Mouse (Mus musculus) heart, postnatal 36 days (tissue): ENCODE measurements around the gene Krtap5-2. TPM values are rescaled to one million over a fixed set of nuclear protein-coding genes. Genes with fewer than 3 reads are reported as not detected.
"Not testable (repeated sequence)": the region's sequence is repeated elsewhere in the genome, so short reads cannot be mapped to it uniquely, and the experiment has no call there.

ENCODE experiments used
- DNase-seq, 2 experiments: peaks; one replicate each; pipeline ENCODE4 v3.0.0; 2021 to 2022
- intact Hi-C: fragments of 180-260 bp; cut with DNase I; formaldehyde crosslinking; loops from one replicate; pipeline ENCODE4 v1.15.1; 2025
- total RNA-seq, 2 experiments: library from RNA; stranded (reverse); gene quantifications; 2 replicates each; pipeline ENCODE4 v1.2.3; 2021

Krtap5-2 gene
- total RNA-seq: not detected

DNA sequence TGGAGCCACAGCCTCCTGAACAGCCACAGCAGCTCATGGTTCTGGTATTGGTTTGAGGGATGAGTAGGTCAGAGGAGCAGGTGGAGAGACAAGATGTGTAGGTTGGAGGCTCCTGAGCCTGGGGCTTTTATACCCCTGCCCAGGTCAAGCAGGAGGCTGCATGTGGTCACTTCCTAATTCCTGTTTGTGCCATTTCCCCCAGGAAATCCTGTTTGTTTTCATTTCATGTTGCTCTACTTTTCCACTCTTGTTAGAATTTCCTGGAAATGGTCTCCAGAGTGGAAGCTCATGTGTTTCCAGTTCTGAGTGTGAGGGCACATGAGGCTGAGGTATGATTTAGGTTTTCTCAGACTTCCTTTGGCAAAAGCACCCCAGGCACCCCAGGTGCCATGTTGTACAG lies at the start of gene Krtap5-2:
TSS of gene Krtap5-2 (minus strand) at position 101 of the 400 bp plus-strand sequence.
- DNase-seq, intact Hi-C loops: not testable (repeated sequence)

- intact Hi-C loops: no loop called here
- no peak for DNase-seq
These were observed 48.7 kb upstream of the Krtap5-2 start for GRCm38 (mm10) chr7:142224518-142224917.

DNA sequence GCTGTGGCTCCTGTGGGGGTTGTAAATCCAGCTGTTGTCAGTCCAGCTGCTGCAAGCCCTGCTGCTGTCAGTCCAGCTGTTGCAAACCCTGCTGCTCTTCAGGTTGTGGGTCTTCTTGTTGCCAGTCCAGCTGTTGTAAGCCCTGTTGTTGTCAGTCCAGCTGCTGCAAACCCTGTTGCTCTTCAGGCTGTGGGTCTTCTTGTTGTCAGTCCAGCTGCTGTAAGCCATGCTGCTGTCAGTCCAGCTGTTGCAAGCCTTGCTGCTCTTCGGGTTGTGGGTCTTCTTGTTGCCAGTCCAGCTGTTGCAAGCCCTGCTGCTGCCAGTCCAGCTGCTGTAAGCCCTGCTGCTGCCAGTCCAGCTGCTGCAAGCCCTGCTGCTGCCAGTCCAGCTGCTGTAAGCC lies 36.3 kb upstream of the Krtap5-2 start:
- intact Hi-C loops, DNase-seq: not testable (repeated sequence)

DNA sequence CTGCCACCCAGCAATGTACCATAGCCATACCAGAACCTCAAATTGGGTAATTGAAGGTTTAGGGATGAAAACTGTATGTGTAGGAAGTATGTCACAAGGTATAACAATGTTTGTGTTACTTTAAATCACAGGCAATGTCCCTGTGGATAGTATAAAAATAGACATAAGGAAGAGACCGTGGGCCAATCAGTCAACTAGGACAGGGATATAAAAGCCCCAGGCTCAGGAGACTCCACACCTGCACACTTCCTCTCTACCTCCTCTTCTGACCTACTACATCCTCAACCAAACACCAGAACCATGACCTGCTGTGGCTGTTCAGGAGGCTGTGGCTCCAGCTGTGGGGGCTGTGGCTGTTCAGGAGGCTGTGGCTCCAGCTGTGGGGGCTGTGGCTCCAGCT lies 35.8 kb upstream of the Krtap5-2 start, which contains the start of gene Gm7579:
TSS of gene Gm7579 (plus strand) at position 301 of the 400 bp plus-strand sequence.
- intact Hi-C loops: no loop called here
- DNase-seq: no peak

DNA sequence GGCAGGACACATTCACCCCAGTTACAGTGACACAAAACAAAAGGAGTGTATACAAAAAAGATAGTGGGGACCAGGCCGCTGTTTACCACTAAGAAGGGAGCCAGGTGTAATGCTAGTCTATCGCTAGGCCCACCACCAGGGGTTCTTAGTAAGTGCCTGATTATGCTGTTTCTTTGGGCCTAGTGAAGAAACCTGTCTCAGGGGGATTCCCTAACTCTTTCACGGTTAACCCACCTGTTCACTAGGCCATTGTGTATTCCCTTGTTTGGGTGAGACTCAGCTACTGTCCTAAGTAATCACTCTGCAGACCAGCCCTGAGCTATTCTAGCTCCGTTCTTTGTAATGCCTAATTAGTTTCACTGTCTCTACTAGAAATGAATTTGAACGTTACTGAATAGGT lies 31.1 kb upstream of the Krtap5-2 start:
- DNase-seq, intact Hi-C loops: not testable (repeated sequence)

DNA sequence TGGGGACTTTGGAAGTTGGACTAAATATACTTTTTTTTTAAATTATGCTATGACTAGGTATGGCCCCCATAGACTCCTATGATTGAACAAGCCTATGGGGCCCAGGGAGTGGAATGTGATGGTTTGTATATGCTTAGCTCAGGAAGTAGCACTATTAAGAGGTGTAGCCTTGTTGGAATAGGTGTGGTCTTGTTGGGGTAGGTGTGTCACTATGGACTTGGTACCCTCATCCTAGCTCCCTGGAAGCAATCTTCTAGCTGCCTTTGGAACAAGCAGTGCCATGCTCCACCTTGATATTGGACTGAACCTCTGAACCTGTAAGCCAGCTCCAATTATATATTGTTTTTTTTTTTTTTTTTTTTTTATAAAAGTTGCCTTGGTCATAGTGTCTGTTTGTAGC lies 29.7 kb upstream of the Krtap5-2 start:
- DNase-seq: no peak
- intact Hi-C loops: no loop called here

DNA sequence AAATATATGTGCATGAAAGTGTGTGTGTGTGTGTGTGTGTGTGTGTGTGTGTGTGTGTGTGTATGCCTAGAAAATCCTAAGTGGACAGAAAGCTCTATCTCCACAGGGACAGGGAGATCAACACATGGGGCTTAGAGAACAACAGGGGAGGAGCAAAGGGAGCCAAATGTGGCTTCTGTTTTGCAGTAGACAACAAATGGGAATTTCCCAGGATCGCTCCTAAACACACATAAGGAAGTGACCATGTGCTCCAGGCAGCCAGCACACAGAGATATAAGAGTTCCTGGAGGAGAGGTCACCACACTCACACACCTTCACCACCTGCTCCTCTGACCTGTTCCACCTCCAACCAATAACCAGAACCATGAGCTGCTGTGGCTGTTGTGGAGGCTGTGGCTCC lies 25.3 kb upstream of the Krtap5-2 start, which contains the start of gene Krtap5-3:
TSS of gene Krtap5-3 (plus strand) at position 301 of the 400 bp plus-strand sequence.
- intact Hi-C loops: no loop called here

GRCm38 (mm10) chr7:142198748-142199147 lies 22.9 kb upstream of the Krtap5-2 start:
- no peak for DNase-seq
- intact Hi-C loops: no loop called here

More for the DNA sequence above, 25.3 kb upstream of the Krtap5-2 start, which contains the start of gene Krtap5-3:
- DNase-seq: no peak

DNA sequence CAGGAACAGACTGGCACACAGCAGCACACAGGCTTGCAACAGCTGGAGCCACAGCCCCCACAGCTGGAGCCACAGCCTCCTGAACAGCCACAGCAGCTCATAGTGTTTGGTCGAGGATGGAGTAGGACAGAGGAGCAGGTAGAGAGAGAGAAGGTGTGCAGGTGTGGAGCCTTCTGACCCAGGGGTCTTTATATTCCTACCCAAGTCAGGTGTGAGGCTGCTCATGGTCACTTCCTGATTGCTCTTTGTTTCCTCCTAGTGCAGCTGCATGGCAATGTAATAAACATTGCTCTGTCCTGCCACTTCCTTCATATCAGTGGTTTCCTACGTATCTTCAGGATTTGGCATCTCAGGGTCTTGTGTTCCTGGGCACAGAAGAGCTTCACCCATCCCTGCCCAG lies 14.5 kb upstream of the Krtap5-2 start, which contains the start of gene Gm10153:
TSS of gene Gm10153 (minus strand) at position 101 of the 400 bp plus-strand sequence.
- intact Hi-C loops: no loop called here

GRCm38 (mm10) chr7:142188156-142188555 lies 12.4 kb upstream of the Krtap5-2 start:
- intact Hi-C loops: no loop called here

More for the DNA sequence above, 14.5 kb upstream of the Krtap5-2 start, which contains the start of gene Gm10153:
- DNase-seq: no peak

GRCm38 (mm10) chr7:142181021-142181420 lies 5.2 kb upstream of the Krtap5-2 start:
- no peak for DNase-seq
- intact Hi-C loops: no loop called here

More at GRCm38 (mm10) chr7:142188156-142188555, 12.4 kb upstream of the Krtap5-2 start:
- no peak for DNase-seq

DNA sequence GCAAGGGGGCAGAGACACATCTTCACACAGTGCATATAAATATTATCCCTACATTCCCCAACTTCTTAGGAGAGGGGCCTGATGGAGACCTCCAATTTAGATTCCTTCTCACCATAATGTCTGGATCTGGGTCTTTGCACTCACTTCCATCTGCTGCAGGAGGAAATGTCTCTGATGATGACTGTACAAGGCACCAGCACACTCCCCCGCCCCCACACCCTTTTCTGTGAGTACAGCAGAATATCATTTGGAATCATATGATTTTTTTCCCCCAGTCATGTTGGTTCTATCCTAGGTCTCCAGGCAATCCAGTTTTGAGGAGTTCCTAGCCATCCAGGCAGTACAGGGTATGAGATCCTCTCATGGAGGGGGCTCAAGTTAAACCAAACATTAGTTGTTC lies 2.9 kb upstream of the Krtap5-2 start:
- intact Hi-C loops: no loop called here
- DNase-seq: no peak

- intact Hi-C loops: no loop called here
- no peak for DNase-seq
These were observed 6.0 kb downstream of the Krtap5-2 start for GRCm38 (mm10) chr7:142169836-142170235.

DNA sequence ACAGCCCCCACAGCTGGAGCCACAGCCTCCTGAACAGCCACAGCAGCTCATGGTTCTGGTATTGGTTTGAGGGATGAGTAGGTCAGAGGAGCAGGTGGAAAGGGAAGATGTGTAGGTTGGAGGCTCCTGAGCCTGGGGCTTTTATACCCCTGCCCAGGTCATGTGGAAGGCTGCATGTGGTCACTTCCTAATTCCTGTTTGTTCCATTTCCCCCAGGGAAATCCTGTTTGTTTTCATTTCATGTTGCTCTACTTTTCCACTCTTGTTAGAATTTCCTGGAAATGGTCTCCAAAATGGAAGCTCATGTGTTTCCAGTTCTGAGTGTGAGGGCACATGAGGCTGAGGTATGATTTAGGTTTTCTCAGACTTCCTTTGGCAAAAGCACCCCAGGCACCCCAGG lies 10.2 kb downstream of the Krtap5-2 start, which contains the start of gene Gm4553:
TSS of gene Gm4553 (minus strand) at position 101 of the 400 bp plus-strand sequence.
- intact Hi-C loops: not testable (repeated sequence)

GRCm38 (mm10) chr7:142159366-142159765 lies 16.4 kb downstream of the Krtap5-2 start:
- intact Hi-C loops: no loop called here

More for the DNA sequence above, 10.2 kb downstream of the Krtap5-2 start, which contains the start of gene Gm4553:
- DNase-seq: not testable (repeated sequence)

GRCm38 (mm10) chr7:142157013-142157412 lies 18.8 kb downstream of the Krtap5-2 start, which contains the start of gene Gm29735:
Gene Gm29735, minus strand, starts transcription at chr7:142157113.
- DNase-seq, intact Hi-C loops: not testable (repeated sequence)

More at GRCm38 (mm10) chr7:142159366-142159765, 16.4 kb downstream of the Krtap5-2 start:
- DNase-seq: no peak

GRCm38 (mm10) chr7:142155308-142155707 lies 20.5 kb downstream of the Krtap5-2 start:
- intact Hi-C loops: no loop called here
- DNase-seq: no peak

DNA sequence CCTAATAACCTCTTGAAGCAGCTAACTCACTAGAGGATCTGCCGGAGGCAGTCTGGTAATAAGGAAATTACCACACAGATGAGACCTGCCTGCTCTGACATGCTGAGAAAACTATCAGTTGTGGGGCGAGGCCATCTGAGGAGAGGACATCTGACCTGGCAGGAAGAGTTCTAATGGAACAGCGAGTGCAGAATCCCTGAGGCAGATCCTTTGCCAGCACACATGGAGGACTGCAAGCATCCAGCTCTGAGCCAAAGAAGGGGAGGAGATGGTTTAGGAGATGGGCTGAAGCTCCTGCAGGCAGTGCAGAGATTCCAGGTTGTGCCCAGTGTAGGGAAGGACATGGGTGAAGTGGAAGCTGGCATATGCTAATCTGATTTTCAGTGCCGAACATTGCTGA lies 23.6 kb downstream of the Krtap5-2 start:
- DNase-seq: no peak
- intact Hi-C loops: no loop called here

GRCm38 (mm10) chr7:142148633-142149032 lies 27.2 kb downstream of the Krtap5-2 start:
- no peak for DNase-seq
- intact Hi-C loops: no loop called here

GRCm38 (mm10) chr7:142146033-142146432 lies 29.8 kb downstream of the Krtap5-2 start:
- intact Hi-C loops: loop anchor here (1.0 kb wide), 2 partner anchors 103 to 138 kb away; no protein-coding TSS in a partner anchor
- peak; percentile 26 to 36 for DNase-seq

DNA sequence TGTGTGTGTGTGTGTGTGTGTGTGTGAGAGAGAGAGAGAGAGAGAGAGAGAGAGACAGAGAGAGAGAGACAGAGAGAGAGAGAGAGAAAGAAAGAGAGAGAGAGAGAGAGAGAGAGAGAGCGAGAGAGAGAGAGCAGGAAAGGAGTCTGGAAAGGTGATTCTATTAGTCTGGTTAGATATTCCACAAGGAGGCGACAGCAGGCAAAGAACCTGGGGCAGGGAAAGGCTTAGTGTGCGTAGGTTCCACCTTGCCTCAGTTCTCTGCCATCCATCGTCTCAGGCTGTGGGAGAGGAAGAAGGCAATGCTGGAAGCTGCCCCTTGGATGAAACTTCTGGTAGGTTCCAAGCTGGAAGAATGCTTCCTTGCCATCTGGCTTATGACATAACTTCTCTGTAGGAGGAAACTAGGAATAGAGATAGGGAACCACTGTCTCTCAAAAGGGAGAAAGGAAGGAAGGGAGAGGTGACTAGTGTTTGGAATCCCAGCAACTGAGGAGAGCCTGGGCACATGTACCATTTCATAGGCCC lies 30.3 kb downstream of the Krtap5-2 start:
- intact Hi-C loops: no loop called here
- DNase-seq: no peak

GRCm38 (mm10) chr7:142144507-142144906 lies 31.3 kb downstream of the Krtap5-2 start, which contains the start of gene Gm45337:
Gene Gm45337, minus strand, starts transcription at chr7:142144607.
- intact Hi-C loops: no loop called here
- no peak for DNase-seq
